Mouse (Mus musculus) testis, adult 2 months (tissue): ENCODE measurements at regions not wholly inside any gene's neighbourhood (a gene's known extent, or its start where the extent isn't known, plus 50 kb on each side); places are given as distances from the start of the nearest gene placed in this dataset.

ENCODE experiments used
- CTCF ChIP-seq: fragments of 200-500 bp; IDR thresholded peaks from 2 replicates; pipeline ENCODE4 v1.5.1; 2012; ENCODE audit warnings: low read depth, mild to moderate bottlenecking, inconsistent platforms, low read length, moderate library complexity; ENCODE audit not compliant: control insufficient read depth, insufficient read depth, insufficient replicate concordance
- POLR2A ChIP-seq: fragments of 200-500 bp; IDR thresholded peaks from 2 replicates; pipeline ENCODE4 v1.6.1; 2012; ENCODE audit warnings: low read depth, mild to moderate bottlenecking, inconsistent platforms, low read length, moderate library complexity; ENCODE audit not compliant: control insufficient read depth

DNA sequence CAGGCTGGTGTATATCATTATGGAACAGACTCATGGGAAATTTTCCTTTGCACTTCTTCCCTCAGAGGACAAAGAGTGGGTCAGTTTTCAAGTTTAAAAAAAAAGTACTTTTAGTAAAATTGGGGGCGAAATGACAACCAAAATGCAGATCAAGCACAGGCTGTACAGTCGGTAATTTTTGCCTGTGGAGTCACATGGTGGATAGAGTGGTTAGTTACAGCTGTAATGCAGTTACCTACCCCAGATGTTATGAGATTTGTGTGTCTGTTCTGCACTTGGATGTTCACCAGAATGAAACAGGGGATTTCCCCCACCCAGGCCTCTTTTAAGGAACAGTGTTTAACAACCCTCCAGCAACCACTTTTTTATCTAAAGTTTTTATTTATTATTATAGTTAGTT, 148.3 kb upstream of the Ferd3l start:
- TF ChIP-seq POLR2A = no peak
- no peak for TF ChIP-seq CTCF
